Mouse (Mus musculus) limb, embryonic 11.5 days (tissue): ENCODE measurements around the gene Bcorl1. TPM values are rescaled to one million over a fixed set of nuclear protein-coding genes. Genes with fewer than 3 reads are reported as not detected.

ENCODE experiments used
- ATAC-seq: fragments of 200-750 bp; cut with Nextera tagmentation; 2 replicates; pipeline ENCODE4 v1.8.0; 2017; ENCODE audit warnings: low read depth; ENCODE audit not compliant: insufficient number of reproducible peaks, low FRiP score, low TSS enrichment
- DNase-seq: peaks from one replicate; pipeline ENCODE4 v3.0.0-alpha.2; 2015; ENCODE audit warnings: low spot score
- H3K27ac ChIP-seq: fragments of 300-500 bp; sonication (generic); replicated peaks from 2 replicates; pipeline ENCODE4 v1.5.1; 2014; ENCODE audit warnings: low read depth, mild to moderate bottlenecking, low read length
- H3K27me3 ChIP-seq: fragments of 300-500 bp; sonication (generic); 2 replicates; pipeline ENCODE4 v1.6.1; 2014; ENCODE audit warnings: mild to moderate bottlenecking, low read length, mixed read lengths; ENCODE audit not compliant: control insufficient read depth, insufficient read depth
- H3K36me3 ChIP-seq: fragments of 300-500 bp; sonication (generic); 2 replicates; pipeline ENCODE4 v1.6.1; 2014; ENCODE audit warnings: mild to moderate bottlenecking, low read length, moderate library complexity, mixed read lengths; ENCODE audit not compliant: control insufficient read depth, insufficient read depth
- H3K4me1 ChIP-seq: fragments of 300-500 bp; sonication (generic); 2 replicates; pipeline ENCODE4 v1.6.1; 2014; ENCODE audit warnings: low read length, mixed read lengths; ENCODE audit not compliant: control insufficient read depth, insufficient read depth
- H3K4me2 ChIP-seq: fragments of 300-500 bp; sonication (generic); 2 replicates; pipeline ENCODE4 v1.6.1; 2014; ENCODE audit warnings: low read depth, mild to moderate bottlenecking, moderate library complexity; ENCODE audit not compliant: severe bottlenecking
- H3K4me3 ChIP-seq: fragments of 300-500 bp; sonication (generic); 2 replicates; pipeline ENCODE4 v1.5.1; 2014; ENCODE audit warnings: low read depth, low read length
- H3K9ac ChIP-seq: fragments of 300-500 bp; sonication (generic); 2 replicates; pipeline ENCODE4 v1.6.1; 2014; ENCODE audit warnings: mild to moderate bottlenecking, low read length
- H3K9me3 ChIP-seq: fragments of 300-500 bp; sonication (generic); 2 replicates; pipeline ENCODE4 v1.6.1; 2016; ENCODE audit warnings: low read length; ENCODE audit not compliant: control insufficient read depth
- WGBS: fragments of 180-500 bp; shearing (Covaris S2); extraction: QIAGEN DNeasy Blood & Tissue Kit; methylation state at CpG from one replicate; pipeline ENCODE4 v1.1.7; 2014; 5-methylcytosine and 5-hydroxymethylcytosine counted together
- polyA plus RNA-seq: library from polyadenylated mRNA; unstranded; fragments of >200 nt; fragmentation: Nextera tagmentation; extraction: Ambion mirVana; gene quantifications from 2 replicates; pipeline ENCODE4 v1.2.1, GENCODE M21; 2014

Bcorl1 gene
- polyA plus RNA-seq, 1 experiment from 2014 or later: 5.4 TPM

DNA sequence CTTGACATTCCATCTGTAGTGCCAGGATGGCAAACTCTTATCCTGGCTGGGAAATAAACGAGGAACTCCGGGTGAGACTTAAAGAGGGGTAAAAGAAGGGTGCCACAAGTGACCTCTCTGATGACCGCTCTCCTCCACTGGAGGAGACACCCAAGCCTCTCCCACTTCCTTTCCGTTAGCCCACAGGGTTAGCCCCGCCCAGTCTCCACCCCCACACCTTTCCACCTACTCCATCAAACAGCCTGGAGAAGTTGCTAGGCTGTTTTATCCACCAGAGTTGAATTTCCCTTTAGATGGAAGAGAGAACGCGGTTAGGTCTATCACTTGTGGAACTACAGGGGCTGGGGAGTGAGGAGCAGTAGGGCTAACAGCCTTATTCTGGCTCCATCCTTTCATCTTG is 84.1 kb downstream of the Bcorl1 start:
- no peak overlapping the region for H3K4me3 ChIP-seq
- ATAC-seq (no peak), DNase-seq (no peak)
- 58% methylated on average over 7 of the region's 7 CpGs for WGBS
- no peaks in the 10 kb centered on the region for H3K27me3 ChIP-seq
- no peak overlapping the region for H3K9ac ChIP-seq
- no peaks in the 10 kb centered on the region for H3K36me3 ChIP-seq
- no peaks in the 10 kb centered on the region for H3K9me3 ChIP-seq
- H3K4me2 ChIP-seq: no peak overlapping the region
- no peaks in the 10 kb centered on the region for H3K4me1 ChIP-seq
- H3K27ac ChIP-seq: no peak overlapping the region

DNA sequence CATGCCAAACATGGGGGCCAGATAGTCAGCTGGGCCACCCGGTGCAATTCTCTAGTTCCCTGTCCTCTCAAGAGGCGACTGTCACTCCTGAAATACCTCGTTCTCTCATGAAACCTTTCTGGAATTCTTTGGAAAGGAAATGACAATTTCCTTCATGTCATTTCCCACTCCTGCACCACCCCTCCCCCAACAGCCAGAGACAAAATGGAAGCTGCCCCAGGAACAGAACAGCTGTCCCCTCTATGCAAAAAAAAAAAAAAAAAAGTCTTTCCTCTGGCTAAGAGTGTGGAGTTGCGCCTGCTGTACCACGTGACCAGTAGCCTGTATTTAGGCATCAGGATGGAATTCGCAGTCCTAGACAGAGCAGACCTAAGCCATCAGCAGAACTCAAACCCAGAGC is 87.1 kb downstream of the Bcorl1 start:
- WGBS: 79% methylated on average over 6 of the region's 6 CpGs
- no peak for ATAC-seq

GRCm38 (mm10) chrX:48428642-48429041 is 87.5 kb downstream of the Bcorl1 start:
- Histone ChIP-seq H3K9me3 (no peaks in the 10 kb centered on the region), H3K27me3 (no peaks in the 10 kb centered on the region), H3K27ac (no peak overlapping the region), H3K4me3 (no peak overlapping the region), H3K4me2 (no peak overlapping the region), H3K36me3 (no peaks in the 10 kb centered on the region), H3K9ac (no peak overlapping the region), H3K4me1 (no peaks in the 10 kb centered on the region; the same call in 1 of the 2 replicates)
- DNase-seq: no peak
- 91% methylated on average over 8 of the region's 8 CpGs for WGBS
- ATAC-seq: no peak

More for the DNA sequence above, 87.1 kb downstream of the Bcorl1 start:
- Histone ChIP-seq H3K4me3 (no peak overlapping the region), H3K4me1 (no peaks in the 10 kb centered on the region), H3K27ac (no peak overlapping the region), H3K27me3 (no peaks in the 10 kb centered on the region), H3K4me2 (no peak overlapping the region), H3K36me3 (no peaks in the 10 kb centered on the region), H3K9ac (no peak overlapping the region), H3K9me3 (no peaks in the 10 kb centered on the region)
- DNase-seq: no peak

GRCm38 (mm10) chrX:48429100-48429499 is 87.9 kb downstream of the Bcorl1 start:
- no peaks in the 10 kb centered on the region for H3K36me3 ChIP-seq
- DNase-seq (no peak), ATAC-seq (no peak)
- no peaks in the 10 kb centered on the region; the same call in 1 of the 2 replicates for H3K4me1 ChIP-seq
- no peak overlapping the region for H3K4me3 ChIP-seq
- no peak overlapping the region for H3K9ac ChIP-seq
- H3K27me3 ChIP-seq: no peaks in the 10 kb centered on the region
- H3K4me2 ChIP-seq: no peak overlapping the region
- no peaks in the 10 kb centered on the region for H3K9me3 ChIP-seq
- H3K27ac ChIP-seq: no peak overlapping the region

DNA sequence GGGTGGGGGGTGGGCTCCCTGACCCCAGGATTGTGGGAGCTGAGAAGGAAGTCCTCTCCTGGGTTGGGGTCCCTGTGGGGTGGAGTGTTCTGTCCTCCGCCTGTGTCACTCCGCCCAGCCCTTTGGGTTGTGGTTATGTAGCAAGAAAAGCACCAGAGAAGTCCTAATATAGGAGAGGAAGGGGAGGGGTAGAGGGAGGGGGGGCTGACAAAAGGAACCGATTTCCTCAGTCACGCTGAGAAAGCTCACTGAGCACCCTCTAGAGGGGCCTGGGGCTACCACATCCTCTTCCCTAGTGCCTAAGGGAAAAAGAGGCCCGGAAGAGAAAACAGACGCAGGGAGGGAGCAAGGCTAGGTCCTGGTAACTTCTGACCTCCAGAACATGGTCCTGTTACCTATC is 88.4 kb downstream of the Bcorl1 start:
- no peak overlapping the region for H3K9ac ChIP-seq
- H3K27me3 ChIP-seq: no peaks in the 10 kb centered on the region
- no peaks in the 10 kb centered on the region for H3K36me3 ChIP-seq
- no peaks in the 10 kb centered on the region for H3K9me3 ChIP-seq
- DNase-seq: no peak
- H3K4me3 ChIP-seq: no peak overlapping the region
- no peak for ATAC-seq
- no peak overlapping the region for H3K4me2 ChIP-seq
- no peaks in the 10 kb centered on the region; the same call in 1 of the 2 replicates for H3K4me1 ChIP-seq
- 44% methylated on average over 6 of the region's 6 CpGs for WGBS
- H3K27ac ChIP-seq: no peak overlapping the region

DNA sequence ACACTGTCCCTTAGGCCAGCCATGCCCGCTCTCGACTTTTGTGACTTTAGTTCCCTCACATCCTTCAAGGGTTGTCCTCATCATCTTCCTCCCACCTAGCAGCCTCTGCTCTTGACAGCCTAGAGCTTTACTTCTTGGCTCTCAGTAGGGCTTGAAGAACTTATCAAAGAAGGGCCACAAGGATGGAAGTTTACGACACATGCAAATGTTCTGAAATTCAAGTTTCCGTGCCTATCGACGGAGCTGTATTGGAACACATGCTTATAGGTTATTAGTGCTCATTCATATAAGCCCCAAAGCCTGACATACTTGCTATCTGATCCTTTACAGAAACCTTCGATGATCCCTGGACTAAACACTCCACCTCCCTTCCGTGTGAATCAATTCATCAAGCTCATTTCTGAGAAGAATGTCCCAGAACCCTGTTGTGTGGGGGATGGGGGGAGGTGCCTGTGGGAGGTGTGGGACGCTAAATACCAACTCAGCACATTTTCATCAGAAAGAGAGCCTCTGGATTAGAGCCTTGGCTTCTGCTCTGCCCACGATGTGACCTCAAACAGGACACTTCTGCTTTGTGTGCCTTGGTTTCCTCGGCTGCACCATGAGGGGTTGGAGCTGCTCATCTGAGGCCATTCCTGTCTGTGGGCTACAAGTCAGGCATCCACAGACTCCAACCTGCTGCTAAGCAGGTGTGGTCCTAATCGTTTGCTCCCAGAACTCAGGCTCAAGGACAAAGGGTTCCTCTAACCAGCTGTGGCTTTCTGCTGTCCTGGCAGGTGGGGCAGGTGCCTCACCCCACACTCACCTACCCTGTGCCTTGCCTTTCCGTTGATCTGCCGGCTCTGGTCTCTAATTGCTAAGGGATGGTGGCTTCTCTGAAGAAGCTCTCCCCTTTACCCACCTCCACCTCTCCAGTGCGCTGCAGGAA is 91.7 kb downstream of the Bcorl1 start:
- Histone ChIP-seq H3K4me2 (no peak overlapping the region), H3K27ac (no peak overlapping the region), H3K4me3 (no peak overlapping the region), H3K4me1 (no peaks in the 10 kb centered on the region; the same call in 1 of the 2 replicates), H3K9me3 (no peaks in the 10 kb centered on the region), H3K36me3 (no peaks in the 10 kb centered on the region), H3K9ac (no peak overlapping the region), H3K27me3 (no peaks in the 10 kb centered on the region)
- DNase-seq (no peak), ATAC-seq (no peak)
- 64% methylated on average over 15 of the region's 15 CpGs for WGBS

- 34% methylated on average over 6 of the region's 6 CpGs for WGBS
- no peak for ATAC-seq
Observed at GRCm38 (mm10) chrX:48433527-48433899, 92.4 kb downstream of the Bcorl1 start.

GRCm38 (mm10) chrX:48434251-48434650 is 93.1 kb downstream of the Bcorl1 start:
- H3K36me3 ChIP-seq: no peaks in the 10 kb centered on the region
- H3K27ac ChIP-seq: no peak overlapping the region
- no peaks in the 10 kb centered on the region for H3K27me3 ChIP-seq
- no peak overlapping the region for H3K4me3 ChIP-seq
- no peaks in the 10 kb centered on the region for H3K9me3 ChIP-seq
- ATAC-seq (no peak), DNase-seq (no peak)
- no peak overlapping the region for H3K9ac ChIP-seq
- WGBS: 94% methylated on average over 1 of the region's 1 CpGs
- no peaks in the 10 kb centered on the region; the same call in 1 of the 2 replicates for H3K4me1 ChIP-seq
- H3K4me2 ChIP-seq: no peak overlapping the region

More at GRCm38 (mm10) chrX:48433527-48433899, 92.4 kb downstream of the Bcorl1 start:
- no peaks in the 10 kb centered on the region for H3K36me3 ChIP-seq
- H3K4me2 ChIP-seq: no peak overlapping the region
- H3K9me3 ChIP-seq: no peaks in the 10 kb centered on the region
- H3K27ac ChIP-seq: no peak overlapping the region
- no peak overlapping the region for H3K4me3 ChIP-seq
- H3K4me1 ChIP-seq: no peaks in the 10 kb centered on the region; the same call in 1 of the 2 replicates
- H3K27me3 ChIP-seq: no peaks in the 10 kb centered on the region
- no peak overlapping the region for H3K9ac ChIP-seq
- no peak for DNase-seq
